In genomic region chr19:17011261-17011995, GRCm38 (mm10) we compare ENCODE assay signal across 8 mouse cellular contexts. TPM values are rescaled to one million over a fixed set of nuclear protein-coding genes. Genes with fewer than 3 reads are reported as not detected.
DNase-seq lines count a peak whose midpoint lies in the region.

No protein-coding gene starts in this region.

- DNase-seq in embryo, embryonic 10 days (ENCODE audit: low spot score): peak; percentile 7
- no peak for DNase-seq in embryo, embryonic 11 days
- DNase-seq in right cerebral cortex, adult 18-20 months: peak; percentile 28
- DNase-seq in right cerebral cortex, postnatal 4 days: no peak
- peak; percentile 27 for DNase-seq in gastrocnemius, postnatal 25 days
- peak; percentile 12 to 26 for DNase-seq in kidney, postnatal 4 days
- DNase-seq in lung, postnatal 14 days: peak; percentile 71
- no peak for DNase-seq in spleen, postnatal 10 days (ENCODE audit: low spot score in 2 of 2)

RNA-seq across cellular contexts. Expression of gene Prune2, which starts 55.5 kb away (rescaled TPM):
- total RNA-seq in gastrocnemius, postnatal 25 days (2021): 1 to 10 TPM; 3.5 to 4.5 TPM

Comparison
In these comparisons a context has a peak if more than half of its experiments do, and no peak if none do; other contexts are left out.
1. DNase-seq: peak in embryo, embryonic 10 days (single experiment), right cerebral cortex, adult 18-20 months (single experiment), gastrocnemius, postnatal 25 days (single experiment), kidney, postnatal 4 days (2 of 2) and lung, postnatal 14 days (single experiment); none in embryo, embryonic 11 days (single experiment), right cerebral cortex, postnatal 4 days (single experiment) and spleen, postnatal 10 days (0 of 2).